Mouse (Mus musculus): ENCODE measurements around the gene Clec12b. TPM values are rescaled to one million over a fixed set of nuclear protein-coding genes. Genes with fewer than 3 reads are reported as not detected.

Clec12b gene
- polyA plus RNA-seq (2012; fragmentation: generic; extraction: Trizol), result not detected

GRCm38 (mm10) chr6:129385774-129386173, at the start of gene Clec12b:
Clec12b (minus strand) TSS chr6:129385874.

GRCm38 (mm10) chr6:129408562-129408961, 22.9 kb upstream of the Clec12b start, which contains the start of gene Clec9a:
Clec9a (plus strand) TSS chr6:129408862.

GRCm38 (mm10) chr6:129396997-129397396, 11.3 kb upstream of the Clec12b start, which contains the start of gene Clec1b:
Clec1b (plus strand) TSS chr6:129397297.

DNA sequence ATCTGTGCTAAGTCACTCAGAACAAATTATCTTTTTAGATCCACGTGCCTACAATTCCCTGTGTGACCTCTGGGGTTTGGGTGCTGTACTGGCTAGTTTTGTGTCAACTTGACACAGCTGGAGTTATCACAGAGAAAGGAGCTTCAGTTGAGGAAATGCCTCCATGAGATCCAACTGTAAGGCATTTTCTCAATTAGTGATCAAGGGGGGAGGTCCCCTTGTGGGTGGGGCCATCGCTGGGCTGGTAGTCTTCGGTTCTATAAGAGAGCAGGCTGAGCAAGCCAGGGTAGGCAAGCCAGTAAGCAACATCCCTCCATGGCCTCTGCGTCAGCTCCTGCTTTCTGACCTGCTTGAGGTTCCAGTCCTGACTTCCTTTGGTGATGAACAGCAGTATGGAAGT, 43.3 kb downstream of the Clec12b start, which contains the start of gene Clec12a:
TSS of gene Clec12a (plus strand) at position 301 of the 400 bp plus-strand sequence.

GRCm38 (mm10) chr6:129331610-129332009, 54.1 kb downstream of the Clec12b start, which contains the start of gene 4922502D21Rik:
4922502D21Rik (minus strand) TSS chr6:129331796.

Other genes starting within 250 kb of the Clec12b start
- 10 to 100 TPM in 1 of 2 experiments, 1 to 10 TPM in 1; 3.4 to 75.5 TPM for gene Clec2d, start 205.3 kb downstream of the Clec12b start, polyA plus RNA-seq (2012; fragmentation: generic; extraction: Trizol)
- gene Cd69, start 110.4 kb downstream of the Clec12b start, polyA plus RNA-seq (2012; fragmentation: generic; extraction: Trizol), result not detected
- gene 4922502D21Rik, start 54.1 kb downstream of the Clec12b start, polyA plus RNA-seq (2012; fragmentation: generic; extraction: Trizol), result not detected
- not detected for gene Clec12a, start 43.2 kb downstream of the Clec12b start, polyA plus RNA-seq (2012; fragmentation: generic; extraction: Trizol)
- gene Clec1b, start 11.4 kb upstream of the Clec12b start, polyA plus RNA-seq (2012; fragmentation: generic; extraction: Trizol), result not detected
- gene Clec9a, start 23.0 kb upstream of the Clec12b start, polyA plus RNA-seq (2012; fragmentation: generic; extraction: Trizol), result not detected
- gene Clec1a, start 66.1 kb upstream of the Clec12b start, polyA plus RNA-seq (2012; fragmentation: generic; extraction: Trizol), result under 1 TPM in 1 of 2 experiments, not detected in 1; 0.02 TPM
- gene Olr1, start 121.3 kb upstream of the Clec12b start, polyA plus RNA-seq (2012; fragmentation: generic; extraction: Trizol), result not detected
- not detected for gene Tmem52b, start 126.7 kb upstream of the Clec12b start, polyA plus RNA-seq (2012; fragmentation: generic; extraction: Trizol)
- gene Gabarapl1, start 147.3 kb upstream of the Clec12b start, polyA plus RNA-seq (2012; fragmentation: generic; extraction: Trizol), result 100 to 1,000 TPM in 1 of 2 experiments, 10 to 100 TPM in 1; 28.5 to 108 TPM
- gene Klre1, start 192.0 kb upstream of the Clec12b start, polyA plus RNA-seq (2012; fragmentation: generic; extraction: Trizol), result not detected
- gene Klrd1, start 205.9 kb upstream of the Clec12b start, polyA plus RNA-seq (2012; fragmentation: generic; extraction: Trizol), result not detected
- gene Klrk1, start 238.0 kb upstream of the Clec12b start, polyA plus RNA-seq (2012; fragmentation: generic; extraction: Trizol), result not detected

All from C3H10T1/2 (cell line).